In the genomic region with DNA sequence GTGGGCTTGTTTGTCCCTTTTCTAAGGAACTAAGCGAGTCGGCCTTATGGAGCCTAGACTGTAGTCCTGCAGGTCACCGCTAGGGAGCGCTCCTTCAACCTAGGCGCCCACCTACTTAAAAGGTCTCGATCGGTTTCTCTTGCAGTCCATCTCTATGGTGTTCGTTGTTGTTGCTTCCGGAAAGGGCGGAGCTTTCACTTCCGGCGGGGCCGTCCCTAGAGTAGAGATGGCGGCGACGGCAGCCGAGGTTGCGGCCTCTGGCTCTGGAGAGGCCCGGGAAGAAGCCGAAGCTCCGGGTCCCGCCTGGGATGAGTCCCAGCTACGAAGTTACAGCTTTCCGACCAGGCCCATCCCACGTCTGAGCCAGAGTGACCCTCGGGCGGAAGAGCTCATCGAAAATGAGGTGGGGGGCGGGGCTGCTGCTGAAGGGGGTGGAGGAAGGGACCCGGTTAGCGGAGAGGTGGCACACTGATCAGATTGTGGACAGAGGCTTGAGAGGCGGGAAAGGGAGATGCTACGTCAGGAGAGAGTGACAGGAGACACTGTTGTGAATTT, we compare ENCODE assay signal across 8 mouse cellular contexts. TPM values are rescaled to one million over a fixed set of nuclear protein-coding genes. Genes with fewer than 3 reads are reported as not detected.
A peak's percentile ranks its signal among the peaks of the same experiment; 100 is the strongest.
DNase-seq lines count a peak whose midpoint lies in the region; ATAC-seq and TF ChIP-seq lines count a peak whose summit lies in the region.

A gene (plus strand): TSS at position 199 of the 555 bp plus-strand sequence.

- TF ChIP-seq CTCF in Patski (IDR thresholded peaks at IDR 0.05): peak; percentile 99

- peaks cover 23% of the 10 kb centered on the region for H3K27me3 ChIP-seq in Patski
- peaks cover 16% of the 10 kb centered on the region for H3K27me3 ChIP-seq in hindbrain, embryonic 13.5 days

- peak within 1 kb of the TSS; percentile 85 for H3K9ac ChIP-seq in hindbrain, embryonic 13.5 days

- peak; percentile 72 for DNase-seq in Patski (ENCODE audit: low read depth, low spot score)
- DNase-seq in cerebellum, postnatal 14 days: peak; percentile 97
- peak; percentile 90 for DNase-seq in frontal cortex, postnatal 14 days (ENCODE audit: low spot score in 2 of 2)
- DNase-seq in layer of hippocampus, postnatal 25 days (ENCODE audit: extremely low spot score in 1 of 2, low spot score in 1 of 2): peak; percentile 77 to 96
- peak; percentile 97 for DNase-seq in lung, postnatal 25 days (ENCODE audit: low spot score)
- DNase-seq in retina, embryonic 14.5 days (ENCODE audit: low spot score): peak; percentile 99
- DNase-seq in thymus, postnatal 4 days: peak; percentile 96

- 0% methylated on average over 33 of the region's 33 CpGs for WGBS in hindbrain, embryonic 13.5 days

- peak within 1 kb of the TSS; percentile 89 for H3K4me2 ChIP-seq in hindbrain, embryonic 13.5 days

- H3K36me3 ChIP-seq in hindbrain, embryonic 13.5 days: peaks cover 27% of the 10 kb centered on the region

- in situ Hi-C loops in Patski (cut with MboI; ENCODE audit: low pct_unique_long_range_greater_than_20kb): no loop called here

- CTCF ChIA-PET in Patski (lab: Charles Lee): interaction anchor here (0.8 to 2.1 kb wide), 8 partner anchors 8 to 333 kb away, joined by 3 to 5 read pairs (median 5); no protein-coding TSS in a partner anchor

- POLR2A ChIA-PET in Patski (lab: Charles Lee): interaction anchor here (0.8 to 2.8 kb wide), 5 partner anchors 9 to 162 kb away, joined by 3 to 14 read pairs (median 3); no protein-coding TSS in a partner anchor

- H3K4me1 ChIP-seq in hindbrain, embryonic 13.5 days (replicated peaks): peaks cover 32% of the 10 kb centered on the region

- peak; percentile 89 for ATAC-seq in Patski
- ATAC-seq in hindbrain, embryonic 13.5 days (ENCODE audit: low FRiP score): peak; percentile 98

- H3K9me3 ChIP-seq in hindbrain, embryonic 13.5 days: no peaks in the 10 kb centered on the region

- peak within 1 kb of the TSS; percentile 84 for H3K27ac ChIP-seq in hindbrain, embryonic 13.5 days

- H3K4me3 ChIP-seq in hindbrain, embryonic 13.5 days: peak within 1 kb of the TSS; percentile 74

RNA-seq across cellular contexts. Expression of the gene that starts here (rescaled TPM):
- polyA plus RNA-seq in Patski (2021): 25.1 TPM
- 29.4 and 31.0 TPM in 2 replicates for polyA plus RNA-seq in hindbrain, embryonic 13.5 days (2015; fragmentation: Nextera tagmentation; extraction: Ambion mirVana)
- total RNA-seq in layer of hippocampus, postnatal 25 days (2021): 10 to 100 TPM; 29.8 to 30.2 TPM

Comparison
In these comparisons a context has a peak if more than half of its experiments do, and no peak if none do; other contexts are left out.
1. Peak in every context shown above with its lines: DNase-seq, ATAC-seq, H3K4me3 ChIP-seq and H3K27ac ChIP-seq.